Comparison of ENCODE assay signal across 9 mouse cellular contexts in the genomic region with DNA sequence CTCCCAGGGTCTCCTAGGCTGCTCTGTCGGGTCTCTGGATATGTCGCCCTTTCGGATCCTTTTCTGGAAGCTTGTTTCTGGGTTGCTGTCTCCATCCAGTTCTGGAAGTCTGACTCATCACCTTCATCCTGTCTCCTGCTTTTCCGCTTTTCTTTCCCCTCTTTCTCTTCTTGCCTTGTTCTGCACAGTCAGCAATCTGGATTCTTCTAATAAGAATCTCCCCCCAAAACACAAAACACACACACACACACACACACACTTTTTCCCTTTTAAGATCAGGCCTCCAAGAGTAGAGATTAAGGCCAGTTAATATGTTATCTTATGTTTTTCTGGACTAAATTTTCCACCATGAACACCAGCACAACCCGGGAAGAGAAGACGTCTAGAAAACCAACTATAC. TPM values are rescaled to one million over a fixed set of nuclear protein-coding genes. Genes with fewer than 3 reads are reported as not detected.
DNase-seq lines count a peak whose midpoint lies in the region; ATAC-seq and TF ChIP-seq lines count a peak whose summit lies in the region.
"Had no signal": no experiment of that assay in that cellular context is flagged by ENCODE, and none has a peak within 500 bp of the region (broad histone marks: within the 10 kb centered on the region; RNA-seq: fewer than 3 reads in every experiment).

No protein-coding gene starts in this region.

- H3K9me3 ChIP-seq in embryonic facial prominence, embryonic 10.5 days: no peaks in the 10 kb centered on the region
- no peaks in the 10 kb centered on the region for H3K9me3 ChIP-seq in hindbrain, embryonic 13.5 days
- H3K9me3 ChIP-seq in midbrain, postnatal 0 days (ENCODE audit: low read length): no peaks in the 10 kb centered on the region
- H3K9me3 ChIP-seq in limb, embryonic 10.5 days (replicated peaks): no peaks in the 10 kb centered on the region

- peak overlapping the region; percentile 53; the same call in 1 of the 2 replicates for H3K27ac ChIP-seq in embryonic facial prominence, embryonic 10.5 days (replicated peaks)
- H3K27ac ChIP-seq in hindbrain, embryonic 13.5 days: peak overlapping the region; percentile 99
- peak overlapping the region; percentile 59; the same call in 1 of the 2 replicates for H3K27ac ChIP-seq in midbrain, postnatal 0 days (ENCODE audit: low read depth, low read length)
- no peak overlapping the region for H3K27ac ChIP-seq in limb, embryonic 10.5 days

- peak; percentile 16 for DNase-seq in cerebellum, adult 8-10 months
- DNase-seq in cerebellum, postnatal 36 days: no peak
- DNase-seq in embryonic facial prominence, embryonic 10.5 days (ENCODE audit: low spot score): no peak
- no peak for DNase-seq in midbrain, postnatal 0 days (ENCODE audit: low spot score)
- DNase-seq in limb, embryonic 10.5 days (ENCODE audit: low spot score): no peak
- no peak for DNase-seq in ovary, postnatal 36 days (ENCODE audit: low spot score)

- no peak for TF ChIP-seq CTCF in midbrain, postnatal 0 days (IDR thresholded peaks at IDR 0.05)

- peak overlapping the region; percentile 96 for H3K4me2 ChIP-seq in hindbrain, embryonic 13.5 days
- H3K4me2 ChIP-seq in midbrain, postnatal 0 days (ENCODE audit: low read depth, low read length, poor library complexity, severe bottlenecking): peak overlapping the region; percentile 90

- H3K9ac ChIP-seq in hindbrain, embryonic 13.5 days: peak overlapping the region; percentile 65; the same call in 1 of the 2 replicates
- H3K9ac ChIP-seq in midbrain, postnatal 0 days (replicated peaks; ENCODE audit: low read length, poor library complexity, severe bottlenecking): no peak overlapping the region

- peaks cover 37% of the 10 kb centered on the region for H3K4me1 ChIP-seq in embryonic facial prominence, embryonic 10.5 days
- peaks cover 52% of the 10 kb centered on the region for H3K4me1 ChIP-seq in hindbrain, embryonic 13.5 days (replicated peaks)
- peaks cover 7% of the 10 kb centered on the region; the same call in 1 of the 2 replicates for H3K4me1 ChIP-seq in midbrain, postnatal 0 days (ENCODE audit: insufficient read depth, low read length)
- H3K4me1 ChIP-seq in limb, embryonic 10.5 days: peaks cover 29% of the 10 kb centered on the region

- ATAC-seq in hindbrain, embryonic 13.5 days (ENCODE audit: low FRiP score): no peak
- no peak for ATAC-seq in midbrain, postnatal 0 days (ENCODE audit: low FRiP score)
- ATAC-seq in megakaryocyte, adult 5-6 weeks (ENCODE audit: poor library complexity, severe bottlenecking): no peak
- ATAC-seq: intestine, postnatal 0 days had no signal

- WGBS in embryonic facial prominence, embryonic 10.5 days: 4% methylated on average over 6 of the region's 6 CpGs
- WGBS in hindbrain, embryonic 13.5 days: 2% methylated on average over 6 of the region's 6 CpGs
- 12% methylated on average over 6 of the region's 6 CpGs for WGBS in midbrain, postnatal 0 days
- WGBS in limb, embryonic 10.5 days: 2% methylated on average over 6 of the region's 6 CpGs

- peaks cover 100% of the 10 kb centered on the region for H3K27me3 ChIP-seq in embryonic facial prominence, embryonic 10.5 days (replicated peaks; ENCODE audit: low read depth, poor library complexity, severe bottlenecking)
- H3K27me3 ChIP-seq in hindbrain, embryonic 13.5 days: peaks cover 50% of the 10 kb centered on the region
- H3K27me3 ChIP-seq in midbrain, postnatal 0 days (ENCODE audit: insufficient read depth, low read length): peaks cover 16% of the 10 kb centered on the region
- H3K27me3 ChIP-seq in limb, embryonic 10.5 days (ENCODE audit: low read depth, poor library complexity, severe bottlenecking): peaks cover 100% of the 10 kb centered on the region

- H3K4me3 ChIP-seq in embryonic facial prominence, embryonic 10.5 days: no peak overlapping the region
- H3K4me3 ChIP-seq in hindbrain, embryonic 13.5 days: peak overlapping the region; percentile 95
- peak overlapping the region; percentile 78; the same call in 1 of the 2 replicates for H3K4me3 ChIP-seq in midbrain, postnatal 0 days (ENCODE audit: low read depth, low read length)
- H3K4me3 ChIP-seq in limb, embryonic 10.5 days: no peak overlapping the region

- no peaks in the 10 kb centered on the region for H3K36me3 ChIP-seq in embryonic facial prominence, embryonic 10.5 days (replicated peaks)
- H3K36me3 ChIP-seq in hindbrain, embryonic 13.5 days: 0 out of 2 replicates have a peak, but pooled peaks cover 3% of the 10 kb centered on the region
- no peaks in the 10 kb centered on the region for H3K36me3 ChIP-seq in midbrain, postnatal 0 days (ENCODE audit: insufficient read depth, low read length)
- H3K36me3 ChIP-seq in limb, embryonic 10.5 days: no peaks in the 10 kb centered on the region

RNA-seq across cellular contexts. Expression of a gene that starts 32.2 kb away (rescaled TPM):
- 33.4 and 37.8 TPM in 2 replicates for polyA plus RNA-seq in embryonic facial prominence, embryonic 10.5 days (2016; fragmentation: Nextera tagmentation; extraction: Ambion mirVana)
- polyA plus RNA-seq in hindbrain, embryonic 13.5 days (2015; fragmentation: Nextera tagmentation; extraction: Ambion mirVana): 21.9 and 22.5 TPM in 2 replicates
- total RNA-seq in midbrain, postnatal 0 days (2014; rRNA removed): 46.5 and 49.4 TPM in 2 replicates
- polyA plus RNA-seq in midbrain, postnatal 0 days (2015; fragmentation: Nextera tagmentation; extraction: Ambion mirVana): 16.9 and 18.6 TPM in 2 replicates
- total RNA-seq in megakaryocyte, adult 5-6 weeks (2015): 18.9 and 26.5 TPM in 2 replicates
- total RNA-seq in megakaryocyte, adult 5-6 weeks (2017): 61.2 and 71.9 TPM in 2 replicates
- polyA plus RNA-seq in limb, embryonic 10.5 days (2016; fragmentation: Nextera tagmentation; extraction: Ambion mirVana): 41.1 and 42.3 TPM in 2 replicates

Comparison
In these comparisons a context has a peak if more than half of its experiments do, and no peak if none do; other contexts are left out.
1. H3K4me3 ChIP-seq: peak in hindbrain, embryonic 13.5 days (single experiment) and midbrain, postnatal 0 days (single experiment); none in embryonic facial prominence, embryonic 10.5 days (single experiment) and limb, embryonic 10.5 days (single experiment).